Comparison of ENCODE assay signal across 12 mouse cellular contexts in genomic region chr17:62614237-62614636, GRCm38 (mm10).
DNase-seq lines count a peak whose midpoint lies in the region; ATAC-seq lines count a peak whose summit lies in the region.
"Had no signal": no experiment of that assay in that cellular context is flagged by ENCODE, and none has a peak within 500 bp of the region (broad histone marks: within the 10 kb centered on the region; RNA-seq: fewer than 3 reads in every experiment).

No protein-coding gene starts in this region.

- H3K27ac ChIP-seq in neural tube, embryonic 11.5 days (ENCODE audit: low read depth, low read length): no peak overlapping the region
- H3K27ac ChIP-seq in hindbrain, embryonic 16.5 days (ENCODE audit: low read depth, low read length): no peak overlapping the region
- H3K27ac ChIP-seq: limb, embryonic 15.5 days had no signal

- H3K9me3 ChIP-seq in neural tube, embryonic 11.5 days (ENCODE audit: control insufficient read depth, low read length): no peaks in the 10 kb centered on the region
- no peaks in the 10 kb centered on the region for H3K9me3 ChIP-seq in hindbrain, embryonic 16.5 days (ENCODE audit: control insufficient read depth, low read length)
- H3K9me3 ChIP-seq: limb, embryonic 15.5 days had no signal

- H3K36me3 ChIP-seq in neural tube, embryonic 11.5 days (ENCODE audit: control insufficient read depth, insufficient read depth, low read length): no peaks in the 10 kb centered on the region
- H3K36me3 ChIP-seq in hindbrain, embryonic 16.5 days (ENCODE audit: control insufficient read depth, insufficient read depth, low read length): no peaks in the 10 kb centered on the region
- H3K36me3 ChIP-seq: limb, embryonic 15.5 days had no signal

- no peak overlapping the region for H3K4me2 ChIP-seq in neural tube, embryonic 11.5 days (ENCODE audit: low read depth)
- 0 out of 2 replicates have a peak overlapping the region, but pooled peaks have one; percentile 3 for H3K4me2 ChIP-seq in hindbrain, embryonic 16.5 days (ENCODE audit: low read length)
- H3K4me2 ChIP-seq: limb, embryonic 15.5 days had no signal

- DNase-seq in cerebellum, postnatal 10 days: no peak
- peak; percentile 19 for DNase-seq in neural tube, embryonic 11.5 days (ENCODE audit: low spot score)
- no peak for DNase-seq in neural tube, embryonic 10.5 days (ENCODE audit: extremely low spot score, low spot score)
- no peak for DNase-seq in kidney, postnatal 14 days
- no peak for DNase-seq in left cerebral cortex, postnatal 4 days
- no peak for DNase-seq in natural killer cell, adult 2 months (ENCODE audit: low spot score in 2 of 2)
- DNase-seq: cerebellum, postnatal 14 days; heart, postnatal 4 days; kidney, adult 8-10 months had no signal

- peaks cover 4% of the 10 kb centered on the region; the same call in 1 of the 2 replicates for H3K4me1 ChIP-seq in neural tube, embryonic 11.5 days (ENCODE audit: control insufficient read depth, insufficient read depth, low read length)
- H3K4me1 ChIP-seq in hindbrain, embryonic 16.5 days (ENCODE audit: control insufficient read depth, insufficient read depth, low read depth, low read length): peaks cover 9% of the 10 kb centered on the region

- intact Hi-C loops in left cerebral cortex, postnatal 4 days (cut with DNase I): no loop called here

- H3K9ac ChIP-seq in neural tube, embryonic 11.5 days (ENCODE audit: low read length): no peak overlapping the region
- H3K9ac ChIP-seq in hindbrain, embryonic 16.5 days (ENCODE audit: low read depth, low read length): no peak overlapping the region
- H3K9ac ChIP-seq: limb, embryonic 15.5 days had no signal

- no peaks in the 10 kb centered on the region for H3K27me3 ChIP-seq in neural tube, embryonic 11.5 days (ENCODE audit: control insufficient read depth, insufficient read depth, low read length)
- H3K27me3 ChIP-seq in hindbrain, embryonic 16.5 days (replicated peaks; ENCODE audit: control insufficient read depth, insufficient read depth, low read length): no peaks in the 10 kb centered on the region
- H3K27me3 ChIP-seq: limb, embryonic 15.5 days had no signal

- WGBS in neural tube, embryonic 11.5 days: 48% methylated on average over 8 of the region's 8 CpGs
- WGBS in hindbrain, embryonic 16.5 days: 20% methylated on average over 8 of the region's 8 CpGs

- ATAC-seq in cerebellum, adult (ENCODE audit: insufficient number of reproducible peaks, low FRiP score, low TSS enrichment): 0 out of 2 replicates have a peak, but pooled peaks have one; percentile 31
- ATAC-seq in neural tube, embryonic 11.5 days (ENCODE audit: insufficient read depth, low FRiP score, low TSS enrichment): no peak
- 0 out of 2 replicates have a peak, but pooled peaks have one; percentile 34 for ATAC-seq in hindbrain, embryonic 16.5 days

- H3K4me3 ChIP-seq in neural tube, embryonic 11.5 days (ENCODE audit: low read depth, low read length): no peak overlapping the region
- H3K4me3 ChIP-seq in hindbrain, embryonic 16.5 days (ENCODE audit: low read length): no peak overlapping the region
- H3K4me3 ChIP-seq: limb, embryonic 15.5 days had no signal
